Mouse (Mus musculus): ENCODE measurements around the gene Pdxp.

DNA sequence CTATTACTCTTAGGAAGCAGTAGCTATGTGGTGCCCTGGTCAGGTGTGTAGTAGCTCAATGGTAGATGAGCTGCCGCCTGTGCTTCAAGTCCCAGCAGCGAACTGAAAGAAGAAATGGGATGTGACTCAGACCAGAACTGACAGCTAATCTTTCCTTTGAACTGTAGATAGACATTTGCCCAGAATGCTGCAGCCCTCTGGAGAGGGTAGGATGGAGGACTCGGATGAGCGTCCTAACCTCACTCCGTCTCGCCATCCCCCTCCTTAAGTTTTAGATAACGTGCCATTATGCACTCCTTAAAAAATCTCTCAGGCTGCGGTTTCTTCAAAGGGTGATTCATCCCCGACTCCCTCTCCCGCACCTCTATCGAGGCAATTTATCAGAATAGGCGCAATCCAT is 6.2 kb downstream of the Pdxp start:
- no peak for TF ChIP-seq CTCF (IDR thresholded peaks at IDR 0.05; ENCODE audit: low read depth)
- no peak for TF ChIP-seq EP300 (optimal IDR thresholded peaks at IDR 0.05)
